Mouse (Mus musculus) v-Abl transformed pro-B cells (cell line): Measurements from ENCODE around the gene Osbpl2.

Source experiments
- in situ Hi-C, 2 experiments: fragments of 400-800 bp; cut with MboI; formaldehyde crosslinking; loops; one replicate each; pipeline ENCODE4 v1.15.1; 2025; ENCODE audit not compliant: unreplicated experiment in 2 of 2

Osbpl2 gene

GRCm38 (mm10) chr2:180197323-180198037, 78.4 kb downstream of the Osbpl2 start:
- in situ Hi-C loops: loop anchor here in 1 of 2 experiments (5.0 kb wide), 1 partner anchor 35 kb away; no protein-coding TSS in a partner anchor

- in situ Hi-C loops: loop anchor here in 1 of 2 experiments (5.0 kb wide), 1 partner anchor 34 kb away; no protein-coding TSS in a partner anchor
Observed at GRCm38 (mm10) chr2:180198782-180199181, 79.7 kb downstream of the Osbpl2 start.

GRCm38 (mm10) chr2:180200681-180201080, 81.6 kb downstream of the Osbpl2 start:
- in situ Hi-C loops: no loop called here

DNA sequence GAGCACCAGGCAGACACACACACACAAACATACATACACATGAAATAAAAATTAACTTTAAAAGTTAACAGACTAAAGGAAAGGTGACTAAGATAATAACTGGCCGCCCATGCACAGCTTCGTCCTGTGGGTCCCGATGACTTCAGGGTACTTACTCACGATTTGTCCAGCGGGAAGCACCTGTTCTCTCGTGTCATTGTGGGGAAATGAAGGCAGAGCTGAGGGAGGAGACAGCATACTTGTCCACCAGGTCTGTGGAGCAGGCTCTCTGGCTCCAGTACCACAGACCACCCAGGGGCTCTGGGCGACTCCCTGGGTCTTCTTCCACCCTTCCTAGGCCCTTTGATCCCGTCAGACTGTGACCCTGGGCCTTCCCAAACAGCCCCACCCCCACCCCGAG, 82.2 kb downstream of the Osbpl2 start:
- in situ Hi-C loops: no loop called here

DNA sequence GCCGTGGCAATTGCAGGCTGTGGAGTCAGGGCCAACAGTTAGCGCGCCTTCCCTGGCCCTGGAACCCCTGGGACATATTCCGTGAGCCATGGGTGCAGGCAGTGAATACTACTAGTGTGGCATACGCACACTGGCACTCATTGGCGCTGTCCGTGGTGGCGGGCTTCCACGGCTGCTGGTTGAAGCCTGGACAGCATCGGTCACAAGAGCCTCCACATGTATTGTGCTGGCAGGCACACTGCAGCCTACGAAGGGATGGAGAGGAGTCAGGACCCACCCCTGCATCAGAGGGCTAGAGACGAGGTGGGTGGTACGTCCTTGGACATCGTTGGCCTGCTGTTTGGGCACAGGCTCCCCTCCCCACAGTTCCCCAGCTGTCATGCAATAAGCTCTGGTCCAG, 83.2 kb downstream of the Osbpl2 start:
- in situ Hi-C loops: no loop called here

DNA sequence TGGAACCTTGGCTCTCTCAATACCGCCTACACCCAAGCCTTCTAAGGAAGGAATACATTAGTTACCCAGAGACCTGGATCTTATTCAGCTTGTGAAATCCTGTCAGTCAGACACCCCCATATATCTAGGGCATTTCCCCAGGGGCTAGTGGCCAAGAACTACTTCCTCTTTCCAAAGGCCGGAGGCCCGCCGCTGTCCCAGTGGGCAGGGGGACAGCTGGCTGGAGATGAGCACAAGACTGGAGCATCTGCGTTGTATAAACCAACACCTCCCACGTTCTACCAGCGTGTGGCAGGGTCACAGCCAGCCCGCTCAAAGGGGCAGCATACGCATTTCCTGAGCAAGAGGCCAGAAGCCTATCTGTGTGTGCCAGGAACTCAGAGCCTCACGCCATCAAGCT, 83.7 kb downstream of the Osbpl2 start:
- in situ Hi-C loops: no loop called here

- in situ Hi-C loops: no loop called here
Observed at GRCm38 (mm10) chr2:180204501-180204900, 85.4 kb downstream of the Osbpl2 start.

GRCm38 (mm10) chr2:180205083-180205955, 86.2 kb downstream of the Osbpl2 start:
- in situ Hi-C loops: no loop called here

DNA sequence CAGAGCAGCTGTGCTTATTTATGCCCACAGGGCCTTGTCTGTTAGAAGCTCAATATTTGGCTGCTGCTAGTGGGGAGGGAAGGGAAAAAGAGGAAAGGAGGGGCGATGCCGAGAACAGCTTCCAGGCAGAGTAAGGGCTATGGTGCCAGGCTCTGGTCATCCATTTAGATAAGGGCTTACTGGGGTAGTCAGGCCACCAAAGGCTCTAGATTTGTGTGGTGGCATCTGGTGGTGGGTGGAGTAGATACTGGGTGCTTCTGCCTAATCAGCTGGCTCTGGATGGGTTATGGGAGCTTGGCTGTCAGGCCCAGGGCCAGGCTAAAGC, 86.8 kb downstream of the Osbpl2 start:
- in situ Hi-C loops: no loop called here

DNA sequence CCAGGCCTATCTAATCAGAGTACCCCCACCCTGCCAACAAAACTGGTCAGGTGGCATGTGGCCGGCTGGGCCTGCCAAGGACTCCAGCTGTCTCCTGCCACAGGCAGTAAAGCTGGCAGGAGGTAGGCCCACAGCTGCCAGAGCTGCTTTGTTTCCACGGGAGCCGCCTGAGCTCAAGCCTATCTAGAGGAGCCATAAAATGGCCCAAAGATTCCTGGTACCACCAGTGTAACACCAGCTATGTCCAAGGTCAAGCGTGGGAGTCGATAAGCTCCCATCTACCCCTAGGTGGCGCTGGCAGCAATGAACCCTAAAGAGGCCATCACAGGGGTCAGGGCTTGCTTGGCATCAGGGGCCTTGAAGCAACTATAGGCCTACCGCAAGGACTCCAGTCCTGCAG, 88.7 kb downstream of the Osbpl2 start:
- in situ Hi-C loops: no loop called here

- in situ Hi-C loops: no loop called here
Observed at GRCm38 (mm10) chr2:180208976-180209375, 89.9 kb downstream of the Osbpl2 start.

DNA sequence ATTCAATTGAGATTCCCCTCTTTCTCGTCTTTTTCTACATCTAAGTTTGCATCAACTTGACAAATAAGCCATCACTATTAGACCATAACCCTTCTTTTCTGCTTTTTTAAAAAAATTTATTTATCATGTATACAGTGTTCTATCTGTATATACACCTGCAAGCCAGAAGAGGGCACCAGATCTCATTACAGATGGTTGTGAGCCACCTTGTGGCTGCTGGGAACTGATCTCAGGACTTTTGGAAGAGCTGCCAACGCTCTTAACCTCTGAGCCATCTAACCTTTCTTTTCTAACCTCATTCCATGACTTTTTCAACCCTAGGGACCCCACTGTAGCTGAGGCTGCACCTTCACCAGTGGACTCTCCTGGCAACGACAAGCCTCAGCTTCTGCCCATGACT, 93.1 kb downstream of the Osbpl2 start:
- in situ Hi-C loops: no loop called here
